Mouse (Mus musculus): ENCODE results near the gene Slc9a9.

- TF ChIP-seq CTCF (IDR thresholded peaks at IDR 0.05; ENCODE audit: borderline replicate concordance, extremely low read depth, insufficient read depth, insufficient read length): no peak
- TF ChIP-seq POLR2A (IDR thresholded peaks at IDR 0.05; ENCODE audit: borderline replicate concordance, extremely low read depth, insufficient read depth, insufficient read length, poor library complexity, severe bottlenecking): no peak
These were observed 10.9 kb downstream of the Slc9a9 start for GRCm38 (mm10) chr9:94680468-94681094.
